Comparison of ENCODE assay signal across 8 mouse cellular contexts in the genomic region with DNA sequence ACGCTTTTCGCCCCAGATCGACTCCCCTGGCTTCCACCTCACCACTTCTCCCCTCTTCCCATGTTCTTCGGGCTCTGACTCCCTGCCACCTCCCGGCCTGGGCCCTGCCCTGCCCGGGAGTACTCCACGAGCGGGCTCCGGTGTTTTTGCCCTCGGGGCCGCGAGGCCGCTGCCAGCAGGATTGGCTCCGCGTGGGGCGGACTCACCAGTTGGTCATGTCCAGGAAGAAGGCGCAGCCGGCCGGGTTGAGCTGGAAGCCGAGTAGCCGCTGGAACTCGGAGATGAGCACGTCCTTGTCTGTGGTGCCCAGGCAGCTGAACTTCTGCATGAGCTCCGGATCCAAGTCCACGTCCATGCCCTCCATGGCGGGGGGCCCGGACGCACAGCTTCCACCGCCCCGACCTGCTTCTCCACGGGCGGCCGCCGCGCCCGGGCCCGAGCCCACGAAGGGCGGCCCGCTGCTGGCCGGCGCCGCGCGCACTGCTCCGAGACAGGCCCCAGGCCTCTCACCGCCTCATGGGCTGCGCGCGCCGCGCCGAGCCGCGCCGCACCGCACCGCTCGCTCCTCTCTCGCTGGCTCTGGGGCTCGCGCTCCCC. TPM values are rescaled to one million over a fixed set of nuclear protein-coding genes. Genes with fewer than 3 reads are reported as not detected.
DNase-seq lines count a peak whose midpoint lies in the region; ATAC-seq and TF ChIP-seq lines count a peak whose summit lies in the region.

No protein-coding gene starts in this region.

- peak overlapping the region; percentile 36; the same call in 1 of the 2 replicates for H3K27ac ChIP-seq in CH12.LX (ENCODE audit: insufficient read depth, low read depth)
- H3K27ac ChIP-seq in forebrain, embryonic 13.5 days = peak overlapping the region; percentile 78
- peak overlapping the region; percentile 88 for H3K27ac ChIP-seq in layer of hippocampus, adult 2 months
- peak overlapping the region; percentile 83 for H3K27ac ChIP-seq in lung, embryonic 16.5 days (ENCODE audit: low read length)

- H3K79me2 ChIP-seq in CH12.LX (replicated peaks; ENCODE audit: control insufficient read depth, extremely low read depth, insufficient read depth, poor library complexity, severe bottlenecking) = peaks cover 38% of the 10 kb centered on the region

- TF ChIP-seq RAD21 in CH12.LX (IDR thresholded peaks at IDR 0.05; ENCODE audit: low read depth, low read length) = no peak

- TF ChIP-seq EP300 in CH12.LX (IDR thresholded peaks at IDR 0.05; ENCODE audit: low read length) = no peak

- peak overlapping the region; percentile 79 to 98 (median 85) for H3K4me3 ChIP-seq in CH12.LX (replicated peaks in 1 of 3; ENCODE audit: low read depth in 2 of 3, low read length in 2 of 3, poor library complexity in 1 of 3)
- peak overlapping the region; percentile 98 for H3K4me3 ChIP-seq in forebrain, embryonic 13.5 days
- H3K4me3 ChIP-seq in layer of hippocampus, adult 2 months = peak overlapping the region; percentile 70
- peak overlapping the region; percentile 100 for H3K4me3 ChIP-seq in lung, embryonic 16.5 days (ENCODE audit: low read length)

- H3K9me3 ChIP-seq in CH12.LX (replicated peaks; ENCODE audit: low read length) = no peaks in the 10 kb centered on the region
- H3K9me3 ChIP-seq in forebrain, embryonic 13.5 days (replicated peaks) = no peaks in the 10 kb centered on the region
- H3K9me3 ChIP-seq in lung, embryonic 16.5 days (ENCODE audit: control insufficient read depth, low read length) = no peaks in the 10 kb centered on the region

- H3K4me2 ChIP-seq in CH12.LX (ENCODE audit: insufficient read depth, low read depth, poor library complexity, severe bottlenecking) = peak overlapping the region; percentile 83
- H3K4me2 ChIP-seq in forebrain, embryonic 13.5 days = peak overlapping the region; percentile 98
- peak overlapping the region; percentile 74 for H3K4me2 ChIP-seq in lung, embryonic 16.5 days (ENCODE audit: low read depth, low read length)

- under 1% methylated on average over 45 of the region's 62 CpGs for WGBS in forebrain, embryonic 13.5 days
- WGBS in lung, embryonic 16.5 days = under 1% methylated on average over 38 of the region's 62 CpGs

- peaks cover 0 to 12% of the 10 kb centered on the region in 2 experiments for H3K36me3 ChIP-seq in CH12.LX (replicated peaks in 1 of 2; ENCODE audit: control insufficient read depth in 1 of 2, insufficient read depth in 1 of 2, low read length in 1 of 2)
- H3K36me3 ChIP-seq in forebrain, embryonic 13.5 days (ENCODE audit: poor library complexity, severe bottlenecking) = no peaks in the 10 kb centered on the region
- no peaks in the 10 kb centered on the region for H3K36me3 ChIP-seq in lung, embryonic 16.5 days (ENCODE audit: control insufficient read depth, insufficient read depth, low read length)

- peak; percentile 93 for ATAC-seq in forebrain, embryonic 13.5 days
- peak; percentile 82 for ATAC-seq in lung, embryonic 16.5 days (ENCODE audit: low read depth)

- intact Hi-C loops in heart, postnatal 25 days (cut with DNase I) = loop anchor here (1.0 kb wide), 1 partner anchor 19 kb away; no protein-coding TSS in a partner anchor

- in situ Hi-C loops in CH12.LX (cut with MboI; ENCODE audit: low pct_ligation_motif_present, low pct_unique_long_range_greater_than_20kb, low sequenced_read_pairs) = loop anchor here (5.0 kb wide), 1 partner anchor 38 kb away; no protein-coding TSS in a partner anchor

- TF ChIP-seq CTCF in CH12.LX (conservative IDR thresholded peaks at IDR 0.05 in 1 of 2, IDR thresholded peaks at IDR 0.05 in 1 of 2; ENCODE audit: low read depth in 2 of 2, low read length in 2 of 2) = no peak
- no peak for TF ChIP-seq CTCF in layer of hippocampus, adult 2 months (conservative IDR thresholded peaks at IDR 0.05)

- no peaks in the 10 kb centered on the region for H3K27me3 ChIP-seq in CH12.LX (replicated peaks)
- H3K27me3 ChIP-seq in forebrain, embryonic 13.5 days = 0 out of 2 replicates have a peak, but pooled peaks cover 3% of the 10 kb centered on the region
- no peaks in the 10 kb centered on the region for H3K27me3 ChIP-seq in lung, embryonic 16.5 days (ENCODE audit: control insufficient read depth, insufficient read depth, low read depth, low read length)

- no peak for TF ChIP-seq POLR2A in CH12.LX (IDR thresholded peaks at IDR 0.05; ENCODE audit: low read depth, low read length)

- dilution Hi-C loops in CH12.LX (cut with MboI; ENCODE audit: extremely low pct_ligation_motif_present, extremely low pct_unique_long_range_greater_than_20kb, low sequenced_read_pairs) = no loop called here

- H3K9ac ChIP-seq in CH12.LX (ENCODE audit: insufficient read depth, low read depth) = peak overlapping the region; percentile 88
- H3K9ac ChIP-seq in forebrain, embryonic 13.5 days = peak overlapping the region; percentile 98
- peak overlapping the region; percentile 99 for H3K9ac ChIP-seq in lung, embryonic 16.5 days (ENCODE audit: low read length)

- no peak for DNase-seq in CH12.LX (ENCODE audit: extremely low read depth)
- DNase-seq in adrenal gland, postnatal 4 days (ENCODE audit: low spot score in 2 of 2) = peak; percentile 45 to 57
- peak; percentile 41 for DNase-seq in heart, postnatal 25 days (ENCODE audit: low spot score)
- peak in 1 of 2 experiments; percentile 40 for DNase-seq in layer of hippocampus, adult 2 months (ENCODE audit: low spot score in 2 of 2)
- DNase-seq in ovary, postnatal 14 days (ENCODE audit: low spot score) = peak; percentile 48
- DNase-seq in urinary bladder, postnatal 4 days (ENCODE audit: low spot score in 2 of 2) = peak; percentile 54 to 67

- peaks cover 6 to 57% of the 10 kb centered on the region in 2 experiments for H3K4me1 ChIP-seq in CH12.LX (ENCODE audit: control insufficient read depth in 1 of 2, insufficient read depth in 2 of 2)
- peaks cover 29% of the 10 kb centered on the region for H3K4me1 ChIP-seq in forebrain, embryonic 13.5 days
- peaks cover 18% of the 10 kb centered on the region for H3K4me1 ChIP-seq in lung, embryonic 16.5 days (replicated peaks; ENCODE audit: control insufficient read depth, insufficient read depth, low read length)

TF ChIP-seq in CH12.LX, 34 proteins besides CTCF, POLR2A, EP300 and RAD21:
- TF ChIP-seq CHD2 (IDR thresholded peaks at IDR 0.05; ENCODE audit: low read length) (no peak), IRF4 (IDR thresholded peaks at IDR 0.05; ENCODE audit: low read depth, low read length) (no peak), SIN3A (IDR thresholded peaks at IDR 0.05; ENCODE audit: low read length) (peak; percentile 30; the same call in 1 of the 2 replicates), BHLHE40 (IDR thresholded peaks at IDR 0.05; ENCODE audit: low read depth, low read length) (no peak), JUN (IDR thresholded peaks at IDR 0.05; ENCODE audit: insufficient read depth, low read depth, low read length) (no peak), POLR2AphosphoS2 (IDR thresholded peaks at IDR 0.05; ENCODE audit: low read depth, low read length) (no peak), MEF2A (IDR thresholded peaks at IDR 0.05; ENCODE audit: borderline replicate concordance, low read depth, low read length) (no peak), ZNF384 (IDR thresholded peaks at IDR 0.05; ENCODE audit: low read depth, low read length) (no peak), MAFK (IDR thresholded peaks at IDR 0.05; ENCODE audit: insufficient replicate concordance, low read length) (no peak), HCFC1 (IDR thresholded peaks at IDR 0.05; ENCODE audit: low read depth, low read length) (no peak), CHD1 (IDR thresholded peaks at IDR 0.05; ENCODE audit: low read depth, low read length) (no peak), TCF12 (IDR thresholded peaks at IDR 0.05; ENCODE audit: low read depth, low read length) (no peak), E2F4 (IDR thresholded peaks at IDR 0.05; ENCODE audit: insufficient replicate concordance, low read depth, low read length) (no peak), ZMIZ1 (IDR thresholded peaks at IDR 0.05; ENCODE audit: low read depth, low read length) (no peak), UBTF (IDR thresholded peaks at IDR 0.05; ENCODE audit: low read depth, low read length) (peak; percentile 44; the same call in 1 of the 2 replicates), MXI1 (IDR thresholded peaks at IDR 0.05; ENCODE audit: low read depth, low read length) (peak; percentile 34; the same call in 1 of the 2 replicates), SMC3 (IDR thresholded peaks at IDR 0.05; ENCODE audit: low read depth, low read length) (no peak)

RNA-seq across cellular contexts. Expression of a gene that starts 0.4 kb away (rescaled TPM):
- total RNA-seq in CH12.LX (2012; rRNA removed) (44.2 and 46.4 TPM in 2 replicates), CH12.LX (2014; rRNA removed) (33.1 and 34.9 TPM in 2 replicates)
- 70.8 and 73.5 TPM in 2 replicates for polyA plus RNA-seq in CH12.LX (2012; ENCODE audit: insufficient read length, low read depth)
- total RNA-seq in adrenal gland, postnatal 4 days (2021) = 100 to 1,000 TPM; 127 to 130 TPM
- polyA plus RNA-seq in forebrain, embryonic 13.5 days (2015; fragmentation: Nextera tagmentation; extraction: Ambion mirVana) = 9.1 and 11.3 TPM in 2 replicates
- 100 to 1,000 TPM; 133 to 137 TPM for total RNA-seq in heart, postnatal 25 days (2021)
- total RNA-seq in layer of hippocampus, adult 2 months (2021) = 100 to 1,000 TPM; 192 to 197 TPM
- polyA plus RNA-seq in lung, embryonic 16.5 days (2015; fragmentation: Nextera tagmentation; extraction: Ambion mirVana) = 14.6 and 16.9 TPM in 2 replicates

RNA-seq across cellular contexts. Expression of a gene that starts 17.9 kb away (rescaled TPM):
- 154 and 173 TPM in 2 replicates for total RNA-seq in CH12.LX (2012; rRNA removed)
- 165 and 171 TPM in 2 replicates for total RNA-seq in CH12.LX (2014; rRNA removed)
- polyA plus RNA-seq in CH12.LX (2012; ENCODE audit: insufficient read length, low read depth) = 184 and 194 TPM in 2 replicates
- total RNA-seq in adrenal gland, postnatal 4 days (2021) = 100 to 1,000 TPM; 115 to 124 TPM
- polyA plus RNA-seq in forebrain, embryonic 13.5 days (2015; fragmentation: Nextera tagmentation; extraction: Ambion mirVana) = 381 and 396 TPM in 2 replicates
- 10 to 100 TPM; 59.9 to 60.7 TPM for total RNA-seq in heart, postnatal 25 days (2021)
- 10 to 100 TPM; 46.7 to 51.1 TPM for total RNA-seq in layer of hippocampus, adult 2 months (2021)
- polyA plus RNA-seq in lung, embryonic 16.5 days (2015; fragmentation: Nextera tagmentation; extraction: Ambion mirVana) = 296 and 313 TPM in 2 replicates

RNA-seq across cellular contexts. Expression of a gene that starts 36.2 kb away (rescaled TPM):
- total RNA-seq in CH12.LX (2012; rRNA removed) (9.8 and 13.1 TPM in 2 replicates), CH12.LX (2014; rRNA removed) (5.7 and 6.0 TPM in 2 replicates)
- polyA plus RNA-seq in CH12.LX (2012; ENCODE audit: insufficient read length, low read depth) = 12.2 and 13.6 TPM in 2 replicates
- 10 to 100 TPM; 24.5 to 24.8 TPM for total RNA-seq in adrenal gland, postnatal 4 days (2021)
- polyA plus RNA-seq in forebrain, embryonic 13.5 days (2015; fragmentation: Nextera tagmentation; extraction: Ambion mirVana) = 4.7 and 5.5 TPM in 2 replicates
- 10 to 100 TPM; 14.0 to 14.8 TPM for total RNA-seq in heart, postnatal 25 days (2021)
- total RNA-seq in layer of hippocampus, adult 2 months (2021) = 10 to 100 TPM; 13.5 to 13.9 TPM
- polyA plus RNA-seq in lung, embryonic 16.5 days (2015; fragmentation: Nextera tagmentation; extraction: Ambion mirVana) = 3.7 and 4.6 TPM in 2 replicates

Comparison
In these comparisons a context has a peak if more than half of its experiments do, and no peak if none do; other contexts are left out.
1. H3K27ac ChIP-seq: peak in every context shown above with its lines; median percentile 88 in layer of hippocampus, adult 2 months; 83 in lung, embryonic 16.5 days; 78 in forebrain, embryonic 13.5 days; 36 in CH12.LX.